Mouse (Mus musculus) activated CD4-positive, CD25-positive, alpha-beta regulatory T cell, adult 4 months (primary cell): Measurements from ENCODE around the gene Tmem59. TPM values are rescaled to one million over a fixed set of nuclear protein-coding genes. Genes with fewer than 3 reads are reported as not detected.

Source experiments
- ATAC-seq: one replicate; pipeline ENCODE4 v1.8.0; 2017
- polyA plus RNA-seq, 2 experiments: library from polyadenylated mRNA; unstranded; fragments of 100-300 nt; shearing (Covaris generic); gene quantifications; one replicate each; pipeline ENCODE4 v1.2.1; 2017

Tmem59 gene
- polyA plus RNA-seq, 2 experiments from 2014 or later: 376 to 381 TPM

GRCm38 (mm10) chr4:107180746-107181145, 2.5 kb downstream of the Tmem59 start:
- no peak for ATAC-seq

- ATAC-seq: no peak
These were observed 3.7 kb downstream of the Tmem59 start for GRCm38 (mm10) chr4:107181866-107182265.

- no peak for ATAC-seq
These were observed 4.6 kb downstream of the Tmem59 start for GRCm38 (mm10) chr4:107182796-107183195.

GRCm38 (mm10) chr4:107183203-107183602, 5.0 kb downstream of the Tmem59 start:
- ATAC-seq: no peak

GRCm38 (mm10) chr4:107185703-107186102, 7.5 kb downstream of the Tmem59 start:
- ATAC-seq: no peak

- peak; percentile 40 for ATAC-seq
These were observed 15.6 kb downstream of the Tmem59 start for GRCm38 (mm10) chr4:107193841-107194240.

- no peak for ATAC-seq
These were observed 18.3 kb downstream of the Tmem59 start for GRCm38 (mm10) chr4:107196454-107196853.

GRCm38 (mm10) chr4:107198072-107198471, 19.9 kb downstream of the Tmem59 start:
- no peak for ATAC-seq

GRCm38 (mm10) chr4:107201779-107202178, 23.6 kb downstream of the Tmem59 start:
- peak; percentile 78 for ATAC-seq

GRCm38 (mm10) chr4:107203001-107203400, 24.8 kb downstream of the Tmem59 start:
- ATAC-seq: peak; percentile 13

GRCm38 (mm10) chr4:107207016-107207415, 28.8 kb downstream of the Tmem59 start:
- ATAC-seq: no peak

GRCm38 (mm10) chr4:107208880-107209279, 30.7 kb downstream of the Tmem59 start, which contains the start of gene Ldlrad1:
TSS of gene Ldlrad1 (plus strand) at chr4:107209180.
- ATAC-seq: no peak

GRCm38 (mm10) chr4:107210483-107211097, 32.4 kb downstream of the Tmem59 start:
- ATAC-seq: no peak

- ATAC-seq: no peak
These were observed 33.3 kb downstream of the Tmem59 start for GRCm38 (mm10) chr4:107211465-107211864.

- no peak for ATAC-seq
These were observed 33.7 kb downstream of the Tmem59 start for GRCm38 (mm10) chr4:107211936-107212335.

- no peak for ATAC-seq
These were observed 35.2 kb downstream of the Tmem59 start for GRCm38 (mm10) chr4:107213279-107214011.

- no peak for ATAC-seq
These were observed 39.4 kb downstream of the Tmem59 start for GRCm38 (mm10) chr4:107217574-107217973.

- no peak for ATAC-seq
These were observed 43.3 kb downstream of the Tmem59 start for GRCm38 (mm10) chr4:107221524-107221923.

- ATAC-seq: peak; percentile 46
These were observed 45.3 kb downstream of the Tmem59 start for GRCm38 (mm10) chr4:107223225-107224204.

GRCm38 (mm10) chr4:107226313-107226712, 48.1 kb downstream of the Tmem59 start:
- ATAC-seq: no peak

- ATAC-seq: no peak
These were observed 54.0 kb downstream of the Tmem59 start for GRCm38 (mm10) chr4:107232219-107232618.

GRCm38 (mm10) chr4:107238253-107238652, 60.1 kb downstream of the Tmem59 start:
- ATAC-seq: no peak

GRCm38 (mm10) chr4:107240196-107240595, 62.0 kb downstream of the Tmem59 start:
- no peak for ATAC-seq
